Mouse (Mus musculus): ENCODE data around the gene Rgs7. TPM values are rescaled to one million over a fixed set of nuclear protein-coding genes. Genes with fewer than 3 reads are reported as not detected.

Gene Rgs7
- polyA plus RNA-seq, 1 experiment from 2014 or later, result 0.33 TPM

GRCm38 (mm10) chr1:175205633-175206032, 286.7 kb downstream of the Rgs7 start:
- WGBS, result 56% methylated on average over 1 of the region's 1 CpGs
- DNase-seq (ENCODE audit: low spot score) (no peak), ATAC-seq (ENCODE audit: insufficient number of reproducible peaks, low FRiP score, low TSS enrichment, low read depth) (no peak)
- no peaks in the 10 kb centered on the region for H3K27me3 ChIP-seq (ENCODE audit: control insufficient read depth, insufficient read depth, low read length)
- no peaks in the 10 kb centered on the region for H3K36me3 ChIP-seq (ENCODE audit: control insufficient read depth, insufficient read depth, low read length)
- no peak overlapping the region for H3K4me3 ChIP-seq (ENCODE audit: low read depth, low read length)
- H3K27ac ChIP-seq (replicated peaks; ENCODE audit: low read depth, low read length), result no peak overlapping the region
- H3K4me2 ChIP-seq (ENCODE audit: low read depth, severe bottlenecking), result no peak overlapping the region
- H3K4me1 ChIP-seq (ENCODE audit: control insufficient read depth, insufficient read depth, low read length), result no peaks in the 10 kb centered on the region
- H3K9me3 ChIP-seq (ENCODE audit: control insufficient read depth, low read length), result no peaks in the 10 kb centered on the region
- H3K9ac ChIP-seq (ENCODE audit: low read length), result no peak overlapping the region

GRCm38 (mm10) chr1:175203544-175203943, 288.8 kb downstream of the Rgs7 start:
- Histone ChIP-seq H3K9ac (ENCODE audit: low read length) (no peak overlapping the region), H3K4me1 (ENCODE audit: control insufficient read depth, insufficient read depth, low read length) (no peaks in the 10 kb centered on the region), H3K9me3 (ENCODE audit: control insufficient read depth, low read length) (no peaks in the 10 kb centered on the region), H3K4me2 (ENCODE audit: low read depth, severe bottlenecking) (no peak overlapping the region), H3K4me3 (ENCODE audit: low read depth, low read length) (no peak overlapping the region), H3K27ac (replicated peaks; ENCODE audit: low read depth, low read length) (no peak overlapping the region), H3K36me3 (ENCODE audit: control insufficient read depth, insufficient read depth, low read length) (no peaks in the 10 kb centered on the region), H3K27me3 (ENCODE audit: control insufficient read depth, insufficient read depth, low read length) (no peaks in the 10 kb centered on the region)
- ATAC-seq (ENCODE audit: insufficient number of reproducible peaks, low FRiP score, low TSS enrichment, low read depth), result no peak
- DNase-seq (ENCODE audit: low spot score), result no peak
- WGBS, result 84% methylated on average over 1 of the region's 1 CpGs

GRCm38 (mm10) chr1:175202902-175203301, 289.4 kb downstream of the Rgs7 start:
- Histone ChIP-seq H3K9ac (ENCODE audit: low read length) (no peak overlapping the region), H3K4me3 (ENCODE audit: low read depth, low read length) (no peak overlapping the region), H3K27me3 (ENCODE audit: control insufficient read depth, insufficient read depth, low read length) (no peaks in the 10 kb centered on the region), H3K9me3 (ENCODE audit: control insufficient read depth, low read length) (no peaks in the 10 kb centered on the region), H3K27ac (replicated peaks; ENCODE audit: low read depth, low read length) (no peak overlapping the region), H3K4me1 (ENCODE audit: control insufficient read depth, insufficient read depth, low read length) (no peaks in the 10 kb centered on the region), H3K36me3 (ENCODE audit: control insufficient read depth, insufficient read depth, low read length) (no peaks in the 10 kb centered on the region), H3K4me2 (ENCODE audit: low read depth, severe bottlenecking) (no peak overlapping the region)
- no peak for DNase-seq (ENCODE audit: low spot score)
- 71% methylated on average over 2 of the region's 2 CpGs for WGBS
- ATAC-seq (ENCODE audit: insufficient number of reproducible peaks, low FRiP score, low TSS enrichment, low read depth), result no peak

- Histone ChIP-seq H3K4me2 (ENCODE audit: low read depth, severe bottlenecking) (no peak overlapping the region), H3K27me3 (ENCODE audit: control insufficient read depth, insufficient read depth, low read length) (no peaks in the 10 kb centered on the region), H3K27ac (replicated peaks; ENCODE audit: low read depth, low read length) (no peak overlapping the region), H3K4me3 (ENCODE audit: low read depth, low read length) (no peak overlapping the region), H3K9me3 (ENCODE audit: control insufficient read depth, low read length) (no peaks in the 10 kb centered on the region), H3K36me3 (ENCODE audit: control insufficient read depth, insufficient read depth, low read length) (no peaks in the 10 kb centered on the region), H3K4me1 (ENCODE audit: control insufficient read depth, insufficient read depth, low read length) (no peaks in the 10 kb centered on the region), H3K9ac (ENCODE audit: low read length) (no peak overlapping the region)
- DNase-seq (ENCODE audit: low spot score), result no peak
- 98% methylated on average over 4 of the region's 4 CpGs for WGBS
- no peak for ATAC-seq (ENCODE audit: insufficient number of reproducible peaks, low FRiP score, low TSS enrichment, low read depth)
Measured at GRCm38 (mm10) chr1:175198881-175199280, 293.4 kb downstream of the Rgs7 start.

- H3K9ac ChIP-seq (ENCODE audit: low read length), result no peak overlapping the region
- H3K27ac ChIP-seq (replicated peaks; ENCODE audit: low read depth, low read length), result no peak overlapping the region
- no peak for DNase-seq (ENCODE audit: low spot score)
- H3K4me3 ChIP-seq (ENCODE audit: low read depth, low read length), result no peak overlapping the region
- no peak overlapping the region for H3K4me2 ChIP-seq (ENCODE audit: low read depth, severe bottlenecking)
- H3K36me3 ChIP-seq (ENCODE audit: control insufficient read depth, insufficient read depth, low read length), result no peaks in the 10 kb centered on the region
- H3K27me3 ChIP-seq (ENCODE audit: control insufficient read depth, insufficient read depth, low read length), result no peaks in the 10 kb centered on the region
- 89% methylated on average over 4 of the region's 4 CpGs for WGBS
- H3K4me1 ChIP-seq (ENCODE audit: control insufficient read depth, insufficient read depth, low read length), result no peaks in the 10 kb centered on the region
- ATAC-seq (ENCODE audit: insufficient number of reproducible peaks, low FRiP score, low TSS enrichment, low read depth), result no peak
- no peaks in the 10 kb centered on the region for H3K9me3 ChIP-seq (ENCODE audit: control insufficient read depth, low read length)
Measured at GRCm38 (mm10) chr1:175195806-175196205, 296.5 kb downstream of the Rgs7 start.

- Histone ChIP-seq H3K36me3 (ENCODE audit: control insufficient read depth, insufficient read depth, low read length) (no peaks in the 10 kb centered on the region), H3K4me2 (ENCODE audit: low read depth, severe bottlenecking) (no peak overlapping the region), H3K9ac (ENCODE audit: low read length) (no peak overlapping the region), H3K4me3 (ENCODE audit: low read depth, low read length) (no peak overlapping the region), H3K27me3 (ENCODE audit: control insufficient read depth, insufficient read depth, low read length) (no peaks in the 10 kb centered on the region), H3K9me3 (ENCODE audit: control insufficient read depth, low read length) (no peaks in the 10 kb centered on the region), H3K27ac (replicated peaks; ENCODE audit: low read depth, low read length) (no peak overlapping the region), H3K4me1 (ENCODE audit: control insufficient read depth, insufficient read depth, low read length) (no peaks in the 10 kb centered on the region)
- DNase-seq (ENCODE audit: low spot score), result no peak
- 75% methylated on average over 5 of the region's 5 CpGs for WGBS
- no peak for ATAC-seq (ENCODE audit: insufficient number of reproducible peaks, low FRiP score, low TSS enrichment, low read depth)
Measured at GRCm38 (mm10) chr1:175188186-175188585, 304.1 kb downstream of the Rgs7 start.

GRCm38 (mm10) chr1:175185211-175185610, 307.1 kb downstream of the Rgs7 start:
- Histone ChIP-seq H3K36me3 (ENCODE audit: control insufficient read depth, insufficient read depth, low read length) (no peaks in the 10 kb centered on the region), H3K27me3 (ENCODE audit: control insufficient read depth, insufficient read depth, low read length) (no peaks in the 10 kb centered on the region), H3K9ac (ENCODE audit: low read length) (no peak overlapping the region), H3K4me2 (ENCODE audit: low read depth, severe bottlenecking) (no peak overlapping the region), H3K27ac (replicated peaks; ENCODE audit: low read depth, low read length) (no peak overlapping the region), H3K9me3 (ENCODE audit: control insufficient read depth, low read length) (no peaks in the 10 kb centered on the region), H3K4me3 (ENCODE audit: low read depth, low read length) (no peak overlapping the region), H3K4me1 (ENCODE audit: control insufficient read depth, insufficient read depth, low read length) (no peaks in the 10 kb centered on the region)
- DNase-seq (ENCODE audit: low spot score) (no peak), ATAC-seq (ENCODE audit: insufficient number of reproducible peaks, low FRiP score, low TSS enrichment, low read depth) (no peak)
- 89% methylated on average over 2 of the region's 2 CpGs for WGBS

- Histone ChIP-seq H3K27ac (replicated peaks; ENCODE audit: low read depth, low read length) (no peak overlapping the region), H3K36me3 (ENCODE audit: control insufficient read depth, insufficient read depth, low read length) (no peaks in the 10 kb centered on the region), H3K4me2 (ENCODE audit: low read depth, severe bottlenecking) (no peak overlapping the region), H3K9me3 (ENCODE audit: control insufficient read depth, low read length) (no peaks in the 10 kb centered on the region), H3K4me1 (ENCODE audit: control insufficient read depth, insufficient read depth, low read length) (no peaks in the 10 kb centered on the region), H3K4me3 (ENCODE audit: low read depth, low read length) (no peak overlapping the region), H3K27me3 (ENCODE audit: control insufficient read depth, insufficient read depth, low read length) (no peaks in the 10 kb centered on the region), H3K9ac (ENCODE audit: low read length) (no peak overlapping the region)
- 78% methylated on average over 3 of the region's 3 CpGs for WGBS
- no peak for DNase-seq (ENCODE audit: low spot score)
- no peak for ATAC-seq (ENCODE audit: insufficient number of reproducible peaks, low FRiP score, low TSS enrichment, low read depth)
Measured at GRCm38 (mm10) chr1:175184736-175185135, 307.6 kb downstream of the Rgs7 start.

GRCm38 (mm10) chr1:175178733-175179132, 313.6 kb downstream of the Rgs7 start:
- Histone ChIP-seq H3K4me3 (ENCODE audit: low read depth, low read length) (no peak overlapping the region), H3K4me1 (ENCODE audit: control insufficient read depth, insufficient read depth, low read length) (no peaks in the 10 kb centered on the region), H3K27ac (replicated peaks; ENCODE audit: low read depth, low read length) (no peak overlapping the region), H3K36me3 (ENCODE audit: control insufficient read depth, insufficient read depth, low read length) (no peaks in the 10 kb centered on the region), H3K9me3 (ENCODE audit: control insufficient read depth, low read length) (no peaks in the 10 kb centered on the region), H3K9ac (ENCODE audit: low read length) (no peak overlapping the region), H3K4me2 (ENCODE audit: low read depth, severe bottlenecking) (no peak overlapping the region), H3K27me3 (ENCODE audit: control insufficient read depth, insufficient read depth, low read length) (no peaks in the 10 kb centered on the region)
- WGBS, result 96% methylated on average over 1 of the region's 1 CpGs
- ATAC-seq (ENCODE audit: insufficient number of reproducible peaks, low FRiP score, low TSS enrichment, low read depth) (no peak), DNase-seq (ENCODE audit: low spot score) (no peak)
